Mouse (Mus musculus) kidney, embryonic 16.5 days (tissue): Measurements from ENCODE around the gene Gprc5c. TPM values are rescaled to one million over a fixed set of nuclear protein-coding genes. Genes with fewer than 3 reads are reported as not detected.

Experiments used
- ATAC-seq: fragments of 200-750 bp; cut with Nextera tagmentation; 2 replicates; pipeline ENCODE4 v1.8.0; 2017; ENCODE audit warnings: moderate TSS enrichment; ENCODE audit not compliant: low FRiP score, low TSS enrichment
- H3K27ac ChIP-seq: fragments of 300-500 bp; sonication (generic); 2 replicates; pipeline ENCODE4 v1.5.1; 2014; ENCODE audit warnings: low read length
- H3K27me3 ChIP-seq: fragments of 300-500 bp; sonication (generic); 2 replicates; pipeline ENCODE4 v1.6.1; 2014; ENCODE audit warnings: low read length, control low read depth, mixed read lengths; ENCODE audit not compliant: insufficient read depth
- H3K36me3 ChIP-seq: fragments of 300-500 bp; sonication (generic); 2 replicates; pipeline ENCODE4 v1.6.1; 2014; ENCODE audit warnings: low read length, control low read depth, mixed read lengths; ENCODE audit not compliant: insufficient read depth
- H3K4me1 ChIP-seq: fragments of 300-500 bp; sonication (generic); 2 replicates; pipeline ENCODE4 v1.6.1; 2014; ENCODE audit warnings: low read length, control low read depth, mixed read lengths; ENCODE audit not compliant: insufficient read depth
- H3K4me2 ChIP-seq: fragments of 300-500 bp; sonication (generic); replicated peaks from 2 replicates; pipeline ENCODE4 v1.6.1; 2014; ENCODE audit warnings: low read depth, low read length
- H3K4me3 ChIP-seq: fragments of 300-500 bp; sonication (generic); 2 replicates; pipeline ENCODE4 v1.5.1; 2014; ENCODE audit warnings: mild to moderate bottlenecking, low read length
- H3K9ac ChIP-seq: fragments of 300-500 bp; sonication (generic); replicated peaks from 2 replicates; pipeline ENCODE4 v1.6.1; 2014; ENCODE audit warnings: low read length
- H3K9me3 ChIP-seq: fragments of 300-500 bp; sonication (generic); 2 replicates; pipeline ENCODE4 v1.6.1; 2016; ENCODE audit warnings: low read length, control low read depth
- WGBS: fragments of 180-500 bp; shearing (Covaris S2); extraction: QIAGEN DNeasy Blood & Tissue Kit; methylation state at CpG from one replicate; pipeline ENCODE4 v1.1.7; 2014; 5-methylcytosine and 5-hydroxymethylcytosine counted together
- polyA plus RNA-seq: library from polyadenylated mRNA; unstranded; fragments of >200 nt; fragmentation: Nextera tagmentation; extraction: Ambion mirVana; gene quantifications from 2 replicates; pipeline ENCODE4 v1.2.1, GENCODE M21; 2015

Gene Gprc5c
- 153 and 162 TPM in 2 replicates for polyA plus RNA-seq

- H3K4me1 ChIP-seq, result peaks cover 66% of the 10 kb centered on the region
- peak within 1 kb of the TSS; percentile 98 for H3K4me2 ChIP-seq
- H3K27me3 ChIP-seq, result no peaks in the 10 kb centered on the region
- H3K27ac ChIP-seq, result peak within 1 kb of the TSS; percentile 99
- H3K36me3 ChIP-seq, result no peaks in the 10 kb centered on the region
- peak; percentile 74 for ATAC-seq
- H3K9ac ChIP-seq, result peak within 1 kb of the TSS; percentile 94
- peak within 1 kb of the TSS; percentile 68 for H3K4me3 ChIP-seq
- 0% methylated on average over 38 of the region's 43 CpGs for WGBS
- no peaks in the 10 kb centered on the region for H3K9me3 ChIP-seq
Measured at GRCm38 (mm10) chr11:114850452-114851268, at the start of gene Gprc5c. TSS of gene Gprc5c (plus strand) at chr11:114851152.

GRCm38 (mm10) chr11:114801906-114802305 lies 49.0 kb upstream of the Gprc5c start:
- H3K9ac ChIP-seq, result no peak overlapping the region
- no peaks in the 10 kb centered on the region for H3K9me3 ChIP-seq
- H3K27me3 ChIP-seq, result no peaks in the 10 kb centered on the region
- H3K4me3 ChIP-seq, result no peak overlapping the region
- H3K36me3 ChIP-seq, result no peaks in the 10 kb centered on the region
- WGBS, result 100% methylated on average over 1 of the region's 1 CpGs
- no peak for ATAC-seq
- H3K4me2 ChIP-seq, result no peak overlapping the region
- peaks cover 5% of the 10 kb centered on the region; the same call in 1 of the 2 replicates for H3K4me1 ChIP-seq
- H3K27ac ChIP-seq, result no peak overlapping the region

GRCm38 (mm10) chr11:114802540-114803267 lies 48.2 kb upstream of the Gprc5c start:
- Histone ChIP-seq H3K9me3 (no peaks in the 10 kb centered on the region), H3K9ac (no peak overlapping the region), H3K27me3 (no peaks in the 10 kb centered on the region), H3K27ac (no peak overlapping the region), H3K4me2 (no peak overlapping the region), H3K4me3 (no peak overlapping the region), H3K4me1 (peaks cover 10% of the 10 kb centered on the region; the same call in 1 of the 2 replicates), H3K36me3 (no peaks in the 10 kb centered on the region)
- ATAC-seq, result no peak; the same call in 1 of the 2 replicates
- 59% methylated on average over 15 of the region's 15 CpGs for WGBS

GRCm38 (mm10) chr11:114803990-114804389 lies 47.0 kb upstream of the Gprc5c start:
- Histone ChIP-seq H3K4me1 (peaks cover 14% of the 10 kb centered on the region; the same call in 1 of the 2 replicates), H3K36me3 (no peaks in the 10 kb centered on the region), H3K4me3 (no peak overlapping the region), H3K4me2 (no peak overlapping the region), H3K27me3 (no peaks in the 10 kb centered on the region), H3K27ac (no peak overlapping the region), H3K9me3 (no peaks in the 10 kb centered on the region), H3K9ac (no peak overlapping the region)
- ATAC-seq, result no peak
- 60% methylated on average over 8 of the region's 8 CpGs for WGBS

GRCm38 (mm10) chr11:114807025-114807424 lies 43.9 kb upstream of the Gprc5c start:
- Histone ChIP-seq H3K9ac (no peak overlapping the region), H3K4me1 (peaks cover 25% of the 10 kb centered on the region), H3K4me2 (no peak overlapping the region), H3K4me3 (no peak overlapping the region), H3K9me3 (no peaks in the 10 kb centered on the region), H3K36me3 (no peaks in the 10 kb centered on the region), H3K27ac (no peak overlapping the region), H3K27me3 (no peaks in the 10 kb centered on the region)
- no peak for ATAC-seq
- 74% methylated on average over 2 of the region's 2 CpGs for WGBS

GRCm38 (mm10) chr11:114807686-114808427 lies 43.1 kb upstream of the Gprc5c start:
- Histone ChIP-seq H3K4me3 (no peak overlapping the region), H3K4me1 (peaks cover 25% of the 10 kb centered on the region), H3K9me3 (no peaks in the 10 kb centered on the region), H3K4me2 (no peak overlapping the region), H3K27me3 (no peaks in the 10 kb centered on the region), H3K36me3 (no peaks in the 10 kb centered on the region), H3K9ac (no peak overlapping the region), H3K27ac (no peak overlapping the region)
- ATAC-seq, result no peak
- 30% methylated on average over 14 of the region's 14 CpGs for WGBS

- 75% methylated on average over 1 of the region's 1 CpGs for WGBS
- no peaks in the 10 kb centered on the region for H3K27me3 ChIP-seq
- H3K9me3 ChIP-seq, result no peaks in the 10 kb centered on the region
- no peak overlapping the region for H3K27ac ChIP-seq
- no peak overlapping the region for H3K4me2 ChIP-seq
- peaks cover 24% of the 10 kb centered on the region for H3K4me1 ChIP-seq
- no peak overlapping the region for H3K9ac ChIP-seq
- ATAC-seq, result no peak
- no peak overlapping the region for H3K4me3 ChIP-seq
- no peaks in the 10 kb centered on the region for H3K36me3 ChIP-seq
Measured at GRCm38 (mm10) chr11:114809371-114809770, 41.6 kb upstream of the Gprc5c start.

- no peak for ATAC-seq
- no peaks in the 10 kb centered on the region for H3K27me3 ChIP-seq
- H3K4me3 ChIP-seq, result no peak overlapping the region
- H3K27ac ChIP-seq, result peak overlapping the region; percentile 57; the same call in 1 of the 2 replicates
- H3K36me3 ChIP-seq, result no peaks in the 10 kb centered on the region
- H3K9me3 ChIP-seq, result no peaks in the 10 kb centered on the region
- H3K9ac ChIP-seq, result no peak overlapping the region
- 16% methylated on average over 4 of the region's 4 CpGs for WGBS
- H3K4me1 ChIP-seq, result peaks cover 24% of the 10 kb centered on the region
- no peak overlapping the region for H3K4me2 ChIP-seq
Measured at GRCm38 (mm10) chr11:114810344-114810743, 40.6 kb upstream of the Gprc5c start.

GRCm38 (mm10) chr11:114812731-114813240 lies 38.2 kb upstream of the Gprc5c start:
- no peaks in the 10 kb centered on the region for H3K27me3 ChIP-seq
- H3K36me3 ChIP-seq, result no peaks in the 10 kb centered on the region
- H3K27ac ChIP-seq, result 0 out of 2 replicates have a peak overlapping the region, but pooled peaks have one; percentile 31
- H3K4me1 ChIP-seq, result peaks cover 18% of the 10 kb centered on the region
- H3K4me3 ChIP-seq, result no peak overlapping the region
- H3K4me2 ChIP-seq, result no peak overlapping the region
- no peaks in the 10 kb centered on the region for H3K9me3 ChIP-seq
- peak; percentile 74 for ATAC-seq
- WGBS, result 5% methylated on average over 6 of the region's 6 CpGs
- H3K9ac ChIP-seq, result peak overlapping the region; percentile 39; the same call in 1 of the 2 replicates
